Mouse (Mus musculus) CH12.LX (cell line): ENCODE results near the gene Sult1a1. TPM values are rescaled to one million over a fixed set of nuclear protein-coding genes. Genes with fewer than 3 reads are reported as not detected.

Experiments
- DNase-seq: peaks from one replicate; pipeline ENCODE4 v3.0.0-alpha.2; 2013; ENCODE audit errors: extremely low read depth
- H3K27ac ChIP-seq: 2 replicates; pipeline ENCODE4 v1.5.1; 2012; ENCODE audit warnings: low read depth, mild to moderate bottlenecking, control low read depth, moderate library complexity; ENCODE audit not compliant: insufficient read depth
- H3K27me3 ChIP-seq: replicated peaks from 2 replicates; pipeline ENCODE3; 2012; ENCODE audit warnings: inconsistent platforms
- H3K36me3 ChIP-seq, 2 experiments: replicated peaks in 1 of 2; 2 replicates each; pipeline versions ENCODE3 to v1.6.1; 2012; ENCODE audit warnings: inconsistent platforms in 1 of 2, low read length in 1 of 2, mild to moderate bottlenecking in 1 of 2, mixed read lengths in 1 of 2, moderate library complexity in 1 of 2; ENCODE audit not compliant: control insufficient read depth in 1 of 2, insufficient read depth in 1 of 2
- H3K4me1 ChIP-seq, 2 experiments: 2 replicates each; pipeline ENCODE4 v1.6.1; 2012; ENCODE audit warnings: inconsistent platforms in 1 of 2, moderate library complexity in 1 of 2; ENCODE audit not compliant: insufficient read depth in 2 of 2, control insufficient read depth in 1 of 2
- H3K4me2 ChIP-seq: 2 replicates; pipeline ENCODE4 v1.6.1; 2012; ENCODE audit warnings: low read depth, mild to moderate bottlenecking, control low read depth; ENCODE audit not compliant: poor library complexity, insufficient read depth, severe bottlenecking
- H3K4me3 ChIP-seq, 3 experiments: fragments of 150-350 bp in 1 of 3; sonication (generic) in 1 of 3; replicated peaks in 1 of 3; 2 replicates each; pipeline versions ENCODE3 to v1.5.1; 2011 to 2012; ENCODE audit warnings: low read depth in 2 of 3, low read length in 2 of 3, mild to moderate bottlenecking in 2 of 3, moderate library complexity in 2 of 3, control low read depth in 1 of 3, improper control_type of control experiment in 1 of 3, inconsistent platforms in 1 of 3, mixed read lengths in 1 of 3; ENCODE audit not compliant: poor library complexity in 1 of 3
- H3K79me2 ChIP-seq: replicated peaks from 2 replicates; pipeline ENCODE4 v1.6.1; 2012; ENCODE audit warnings: mild to moderate bottlenecking, moderate library complexity; ENCODE audit not compliant: control insufficient read depth, poor library complexity, insufficient read depth, severe bottlenecking; ENCODE audit errors: extremely low read depth
- H3K9ac ChIP-seq: 2 replicates; pipeline ENCODE4 v1.6.1; 2012; ENCODE audit warnings: low read depth, mild to moderate bottlenecking, control low read depth, moderate library complexity; ENCODE audit not compliant: insufficient read depth
- H3K9me3 ChIP-seq: replicated peaks from 2 replicates; pipeline ENCODE3; 2012; ENCODE audit warnings: low read length, inconsistent platforms, mixed read lengths
- CHD1 ChIP-seq: IDR thresholded peaks from 2 replicates; pipeline ENCODE4 v1.6.1; 2012; ENCODE audit warnings: low read depth, low read length, improper control_type of control experiment, inconsistent platforms
- E2F4 ChIP-seq: IDR thresholded peaks from 2 replicates; pipeline ENCODE4 v1.6.1; 2011; ENCODE audit warnings: low read depth, low read length, improper control_type of control experiment; ENCODE audit not compliant: insufficient replicate concordance
- EP300 ChIP-seq: IDR thresholded peaks from 2 replicates; pipeline ENCODE4 v1.6.1; 2011; ENCODE audit warnings: low read length, improper control_type of control experiment
- JUND ChIP-seq: conservative IDR thresholded peaks from 2 replicates; pipeline ENCODE4 v1.6.1; 2011; ENCODE audit warnings: low read depth, low read length, improper control_type of control experiment
- MAFK ChIP-seq: IDR thresholded peaks from 2 replicates; pipeline ENCODE4 v1.6.1; 2011; ENCODE audit warnings: low read length, improper control_type of control experiment; ENCODE audit not compliant: insufficient replicate concordance
- MAX ChIP-seq: IDR thresholded peaks from 2 replicates; pipeline ENCODE4 v1.6.1; 2011; ENCODE audit warnings: low read length, improper control_type of control experiment
- MAZ ChIP-seq: IDR thresholded peaks from 2 replicates; pipeline ENCODE4 v1.6.1; 2012; ENCODE audit warnings: low read depth, mild to moderate bottlenecking, inconsistent platforms, low read length, improper control_type of control experiment, moderate library complexity
- MYC ChIP-seq: IDR thresholded peaks from 2 replicates; pipeline ENCODE4 v1.6.1; 2011; ENCODE audit warnings: low read depth, mild to moderate bottlenecking, improper control_type of control experiment, low read length
- NELFE ChIP-seq: IDR thresholded peaks from 2 replicates; pipeline ENCODE4 v1.6.1; 2011; ENCODE audit warnings: low read depth, low read length, improper control_type of control experiment
- POLR2A ChIP-seq: IDR thresholded peaks from 2 replicates; pipeline ENCODE4 v1.6.1; 2011; ENCODE audit warnings: low read depth, mild to moderate bottlenecking, improper control_type of control experiment, low read length
- POLR2AphosphoS2 ChIP-seq: IDR thresholded peaks from 2 replicates; pipeline ENCODE4 v1.6.1; 2011; ENCODE audit warnings: low read depth, low read length, improper control_type of control experiment
- RAD21 ChIP-seq: IDR thresholded peaks from 2 replicates; pipeline ENCODE4 v1.6.1; 2011; ENCODE audit warnings: low read depth, mild to moderate bottlenecking, low read length, improper control_type of control experiment, moderate library complexity
- SMC3 ChIP-seq: IDR thresholded peaks from 2 replicates; pipeline ENCODE4 v1.6.1; 2011; ENCODE audit warnings: low read depth, low read length, improper control_type of control experiment
- TBP ChIP-seq: conservative IDR thresholded peaks from 2 replicates; pipeline ENCODE4 v1.6.1; 2011; ENCODE audit warnings: low read depth, low read length, improper control_type of control experiment
- TCF12 ChIP-seq: IDR thresholded peaks from 2 replicates; pipeline ENCODE4 v1.6.1; 2014; ENCODE audit warnings: low read depth, mild to moderate bottlenecking, inconsistent platforms, low read length, improper control_type of control experiment
- ZC3H11A ChIP-seq: IDR thresholded peaks from 2 replicates; pipeline ENCODE4 v1.6.1; 2012; ENCODE audit warnings: low read depth, mild to moderate bottlenecking, inconsistent platforms, low read length, improper control_type of control experiment
- ZMIZ1 ChIP-seq: IDR thresholded peaks from 2 replicates; pipeline ENCODE4 v1.6.1; 2012; ENCODE audit warnings: low read depth, mild to moderate bottlenecking, inconsistent platforms, low read length, improper control_type of control experiment
- dilution Hi-C: fragments of 300-500 bp; cut with MboI; formaldehyde crosslinking; loops from 2 replicates; pipeline ENCODE4 v1.14.3; 2020; ENCODE audit warnings: low sequenced_read_pairs; ENCODE audit not compliant: extremely low pct_unique_long_range_greater_than_20kb, extremely low pct_ligation_motif_present
- in situ Hi-C: fragments of 300-500 bp; cut with MboI; formaldehyde crosslinking; loops from 3 replicates; pipeline ENCODE4 v1.14.3; 2019; ENCODE audit warnings: low sequenced_read_pairs, low pct_ligation_motif_present, low pct_unique_long_range_greater_than_20kb, mixed read lengths
- polyA plus RNA-seq: library from polyadenylated mRNA; unstranded; fragments of >175 nt; gene quantifications from 2 replicates; pipeline ENCODE4 v1.2.1, GENCODE M21; 2012; ENCODE audit warnings: low read depth; ENCODE audit not compliant: insufficient read length
- total RNA-seq, 2 experiments: library from RNA; depleted of rRNA; stranded (reverse); fragments of 300-350 nt in 1 of 2; fragments of >200 nt in 1 of 2; gene quantifications; 2 replicates each; pipeline ENCODE4 v1.2.3; 2012 to 2014

Sult1a1 gene
- total and polyA plus RNA-seq, 3 experiments: 0.34 to 0.87 (median 0.87) TPM

DNA sequence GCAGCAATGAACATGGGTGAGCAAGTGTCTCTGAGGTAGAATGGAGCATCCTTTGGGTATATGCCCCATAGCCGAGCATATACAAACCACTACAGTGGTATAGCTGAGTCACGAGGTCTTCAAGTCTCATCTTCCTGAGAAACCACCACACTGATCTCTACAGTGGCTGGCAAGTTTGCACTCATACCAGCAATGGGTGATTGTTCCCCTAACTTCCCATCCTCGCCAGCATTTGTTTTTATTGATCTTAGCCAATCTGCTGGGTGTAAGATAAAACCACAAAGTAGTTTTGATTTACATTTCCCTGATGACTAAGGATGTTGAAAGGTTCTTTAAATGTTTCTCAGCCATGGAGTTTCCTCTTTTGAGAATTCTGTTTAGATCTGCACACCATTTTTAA, 48.8 kb upstream of the Sult1a1 start:
- DNase-seq: no peak
- Histone ChIP-seq H3K4me3 (no peak overlapping the region), H3K9me3 (peaks cover 2% of the 10 kb centered on the region), H3K36me3 (no peaks in the 10 kb centered on the region), H3K4me2 (no peak overlapping the region), H3K27me3 (no peaks in the 10 kb centered on the region), H3K27ac (no peak overlapping the region), H3K79me2 (no peaks in the 10 kb centered on the region), H3K9ac (no peak overlapping the region), H3K4me1 (peaks cover 4 to 18% of the 10 kb centered on the region in 2 experiments)
- dilution Hi-C loops (no loop called here), in situ Hi-C loops (loop anchor here (10.0 kb wide), 1 partner anchor 940 kb away; no protein-coding TSS in a partner anchor)
- TF ChIP-seq ZMIZ1 (no peak), MAZ (no peak), JUND (no peak), TBP (no peak), POLR2A (no peak), MAFK (no peak), SMC3 (no peak), RAD21 (no peak), CHD1 (no peak), POLR2AphosphoS2 (no peak), MAX (no peak), MYC (no peak), NELFE (no peak), EP300 (no peak), E2F4 (no peak)

DNA sequence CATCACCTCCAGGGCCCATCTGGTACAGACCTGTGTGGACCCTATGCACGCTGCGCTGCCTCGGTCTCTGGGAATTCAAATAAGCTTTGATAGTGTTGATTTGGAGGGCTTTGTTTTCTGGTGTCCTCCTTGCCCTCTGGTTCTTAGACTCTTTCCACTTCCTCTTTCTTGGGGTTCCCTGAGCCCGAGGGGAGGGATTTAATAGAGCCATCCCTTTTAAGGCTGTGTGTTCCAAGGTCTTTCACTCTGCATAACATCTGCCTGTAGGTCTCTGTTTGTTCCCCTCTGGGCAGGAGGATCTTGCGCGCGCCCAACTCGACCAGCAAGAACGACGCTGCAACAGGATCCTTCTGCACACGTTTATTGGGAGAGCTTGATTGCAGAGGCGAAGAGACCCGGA, 45.4 kb upstream of the Sult1a1 start:
- Histone ChIP-seq H3K4me1 (peaks cover 4 to 9% of the 10 kb centered on the region in 2 experiments; a peak in 3 of 4 replicates), H3K9me3 (peaks cover 5% of the 10 kb centered on the region), H3K27ac (no peak overlapping the region), H3K36me3 (no peaks in the 10 kb centered on the region), H3K4me3 (no peak overlapping the region), H3K27me3 (no peaks in the 10 kb centered on the region), H3K9ac (no peak overlapping the region), H3K4me2 (no peak overlapping the region), H3K79me2 (no peaks in the 10 kb centered on the region)
- dilution Hi-C loops: no loop called here
- TF ChIP-seq ZC3H11A (no peak), TCF12 (no peak), SMC3 (no peak)
- DNase-seq: no peak
- in situ Hi-C loops: loop anchor here (10.0 kb wide), 1 partner anchor 943 kb away; no protein-coding TSS in a partner anchor
